Mouse (Mus musculus) A20 (cell line): Measurements from ENCODE around the gene Ndufa11.
A peak's percentile ranks its signal among the peaks of the same experiment; 100 is the strongest.

Experiments
- DNase-seq: peaks from one replicate; pipeline ENCODE4 v3.0.0-alpha.2; 2011; ENCODE audit warnings: low read depth, low spot score

The Ndufa11 gene

GRCm38 (mm10) chr17:56758132-56758531 lies 40.6 kb downstream of the Ndufa11 start:
- peak; percentile 90 for DNase-seq

GRCm38 (mm10) chr17:56759261-56759660 lies 41.7 kb downstream of the Ndufa11 start:
- DNase-seq, result no peak

DNA sequence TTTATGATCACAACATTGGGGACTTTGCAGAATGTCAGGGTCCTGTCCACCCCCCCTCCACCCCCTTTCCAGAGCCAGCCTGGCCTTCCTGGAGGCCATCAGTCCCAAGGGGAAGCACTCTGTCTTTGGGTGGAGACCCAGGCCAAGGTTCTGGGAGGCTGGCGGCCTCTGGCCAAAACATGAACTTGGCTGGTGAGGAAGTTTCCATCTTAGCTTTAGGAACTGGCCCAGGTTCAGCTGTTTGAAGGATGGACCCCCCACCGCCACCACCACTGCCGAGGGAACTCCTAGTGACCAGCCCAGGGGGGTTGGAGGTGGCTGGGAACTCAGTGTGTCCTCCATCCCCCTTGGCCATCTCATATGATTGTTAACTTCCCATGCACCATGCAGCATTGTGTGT lies 43.5 kb downstream of the Ndufa11 start:
- DNase-seq, result no peak

- peak; percentile 95 for DNase-seq
These were observed 44.4 kb downstream of the Ndufa11 start for GRCm38 (mm10) chr17:56761991-56762410.

DNA sequence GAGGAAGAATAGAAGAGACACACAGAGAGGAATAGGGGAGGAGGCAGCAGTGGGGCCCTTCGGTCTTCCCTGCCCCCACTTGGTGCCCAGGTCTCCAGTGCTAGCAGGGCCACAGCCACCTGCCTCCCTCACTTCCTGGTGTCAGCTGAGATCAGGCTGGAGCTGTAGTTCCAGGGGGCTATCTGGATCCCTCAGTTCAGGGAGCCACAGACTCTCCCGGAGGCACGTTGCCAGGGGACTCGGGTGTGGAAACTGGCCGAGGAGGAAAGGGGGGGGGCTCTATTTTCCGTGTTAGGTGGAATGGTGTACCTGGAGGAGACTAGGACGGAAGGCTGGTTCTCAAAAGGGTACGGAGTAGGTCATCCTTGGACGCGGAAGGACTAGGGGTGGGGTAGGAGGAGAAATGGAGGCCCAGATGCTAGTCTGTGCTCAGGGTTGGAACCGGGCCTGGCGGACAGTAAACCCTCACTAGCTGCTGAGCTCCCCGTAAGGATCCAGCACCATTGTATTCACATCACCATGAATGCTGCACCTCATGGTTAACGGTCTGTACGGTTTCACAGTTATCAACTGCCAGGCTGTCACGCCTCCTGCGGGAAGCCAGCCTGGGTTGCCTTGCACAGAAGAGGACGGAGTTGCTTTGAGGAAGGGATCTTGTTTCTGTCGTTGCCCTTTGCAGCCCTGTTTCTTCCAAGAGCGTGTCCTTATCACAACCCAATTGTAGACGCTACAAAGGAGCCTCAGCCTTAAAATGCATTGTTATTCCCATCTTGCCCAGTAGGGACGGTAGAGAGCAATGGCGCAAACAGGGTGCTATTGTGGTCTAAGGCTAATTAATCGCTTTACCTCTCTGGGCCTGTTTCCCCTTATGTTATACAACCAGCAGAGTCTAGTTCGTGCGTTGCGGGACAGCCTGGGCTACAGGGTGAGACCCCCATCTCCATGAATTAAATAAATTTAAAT lies 45.5 kb downstream of the Ndufa11 start:
- DNase-seq, result peak; percentile 90

- DNase-seq, result no peak
These were observed 46.2 kb downstream of the Ndufa11 start for GRCm38 (mm10) chr17:56763741-56764250.

DNA sequence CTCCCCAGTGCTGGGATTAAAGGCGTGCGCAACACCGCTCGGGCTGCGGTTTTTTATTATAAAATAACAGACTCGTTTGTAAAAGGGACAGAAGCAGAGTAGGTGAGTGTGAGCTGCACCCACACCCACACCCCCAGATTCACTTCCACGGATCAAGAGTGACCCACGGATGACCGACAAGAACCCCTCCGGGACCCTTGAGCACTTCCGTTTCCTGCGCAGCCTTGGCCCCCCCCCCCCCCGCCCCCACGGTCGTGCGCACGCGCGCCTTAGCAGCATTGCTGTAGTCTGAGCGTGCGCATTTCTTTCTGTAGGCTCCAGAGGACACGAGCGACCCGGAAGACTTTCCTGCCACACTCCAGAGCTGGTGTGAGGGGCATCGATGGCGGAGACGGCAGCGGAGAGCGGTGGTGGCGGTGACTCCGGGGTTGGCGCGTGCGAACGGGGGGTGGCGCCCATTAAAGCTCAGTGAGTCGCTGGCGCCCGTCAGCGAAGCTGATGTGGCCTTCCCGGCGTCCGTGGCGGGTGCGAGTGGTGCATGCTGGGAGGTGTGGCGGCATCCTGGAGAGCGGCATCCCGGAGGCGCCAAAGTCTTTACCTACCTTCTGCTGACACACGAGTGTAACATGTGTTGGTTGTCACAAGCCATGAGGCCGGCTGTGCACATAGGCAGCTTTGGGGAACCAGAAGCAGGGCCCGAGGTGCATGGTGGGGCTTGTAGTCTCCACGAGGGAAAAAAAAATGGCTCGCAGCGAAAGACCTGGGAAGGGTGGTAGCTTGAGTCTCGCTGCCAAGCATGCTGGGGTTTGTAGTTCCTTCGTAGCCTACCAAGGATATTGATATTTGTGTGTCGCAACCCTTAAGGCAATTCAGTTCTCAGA lies 47.1 kb downstream of the Ndufa11 start, which contains the start of gene Dus3l:
TSS of gene Dus3l (plus strand) at position 284 of the 881 bp plus-strand sequence.
- peak; percentile 97 for DNase-seq

GRCm38 (mm10) chr17:56765431-56765830 lies 47.9 kb downstream of the Ndufa11 start:
- no peak for DNase-seq

GRCm38 (mm10) chr17:56766631-56767405 lies 49.3 kb downstream of the Ndufa11 start:
- DNase-seq, result no peak

DNA sequence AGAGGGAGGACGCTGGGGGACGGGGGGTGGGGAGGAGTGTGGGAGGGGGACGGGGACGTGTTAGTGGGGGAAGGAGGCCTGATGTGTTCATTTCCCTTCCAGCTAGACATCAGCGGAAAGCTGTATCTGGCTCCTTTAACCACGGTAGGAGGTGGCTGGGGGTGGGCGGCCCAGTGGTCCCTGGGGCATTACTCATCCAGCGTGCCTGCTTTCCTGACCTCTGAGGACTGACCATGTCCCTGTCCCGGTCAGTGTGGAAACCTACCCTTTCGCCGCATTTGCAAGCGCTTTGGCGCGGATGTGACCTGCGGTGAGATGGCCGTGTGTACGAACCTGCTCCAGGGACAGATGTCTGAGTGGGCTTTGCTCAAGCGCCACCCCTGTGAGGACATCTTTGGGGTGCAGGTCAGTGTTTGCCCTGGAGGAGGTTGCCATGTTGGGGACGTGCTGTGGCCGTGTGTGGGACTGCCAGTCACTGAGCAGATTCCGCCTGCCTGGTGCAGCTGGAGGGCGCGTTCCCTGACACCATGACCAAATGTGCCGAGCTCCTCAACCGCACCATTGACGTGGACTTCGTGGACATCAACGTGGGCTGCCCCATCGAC lies 50.1 kb downstream of the Ndufa11 start:
- no peak for DNase-seq

GRCm38 (mm10) chr17:56768941-56769340 lies 51.4 kb downstream of the Ndufa11 start:
- no peak for DNase-seq

- no peak for DNase-seq
These were observed 52.4 kb downstream of the Ndufa11 start, which contains the start of gene Prr22 for GRCm38 (mm10) chr17:56769950-56770349. Prr22 (plus strand) TSS chr17:56770250.
